Mouse (Mus musculus) small intestine, adult 2 months (tissue): ENCODE results near the gene Hmgcs1. TPM values are rescaled to one million over a fixed set of nuclear protein-coding genes. Genes with fewer than 3 reads are reported as not detected.
"Not testable (repeated sequence)": the region's sequence is repeated elsewhere in the genome, so short reads cannot be mapped to it uniquely, and the experiment has no call there.

Experiments used
- H3K27ac ChIP-seq: fragments of 200-500 bp; 2 replicates; pipeline ENCODE4 v1.5.1; 2012; ENCODE audit warnings: low read depth, low read length, control low read depth, inconsistent platforms; ENCODE audit not compliant: insufficient read depth
- H3K27me3 ChIP-seq: fragments of 200-500 bp; 2 replicates; pipeline ENCODE4 v1.6.1; 2012; ENCODE audit warnings: mild to moderate bottlenecking, moderate library complexity, low read length, inconsistent platforms; ENCODE audit not compliant: control insufficient read depth, insufficient read depth
- H3K36me3 ChIP-seq: fragments of 200-500 bp; 2 replicates; pipeline ENCODE4 v1.6.1; 2012; ENCODE audit warnings: mild to moderate bottlenecking, low read length, control low read depth, inconsistent platforms; ENCODE audit not compliant: control insufficient read depth, insufficient read depth
- H3K4me1 ChIP-seq: fragments of 200-500 bp; 2 replicates; pipeline ENCODE4 v1.6.1; 2012; ENCODE audit warnings: low read length, inconsistent platforms, mixed read lengths; ENCODE audit not compliant: control insufficient read depth, insufficient read depth, insufficient read length
- H3K4me3 ChIP-seq: fragments of 200-500 bp; 2 replicates; pipeline ENCODE4 v1.5.1; 2012; ENCODE audit warnings: low read depth, mild to moderate bottlenecking, control low read depth, inconsistent platforms, low read length, moderate library complexity
- CTCF ChIP-seq: fragments of 200-500 bp; IDR thresholded peaks from 2 replicates; pipeline ENCODE4 v1.5.1; 2012; ENCODE audit warnings: low read depth, mild to moderate bottlenecking, control low read depth, inconsistent platforms, low read length, moderate library complexity, mixed read lengths; ENCODE audit not compliant: insufficient replicate concordance, insufficient read length; ENCODE audit errors: extremely low read depth
- POLR2A ChIP-seq: fragments of 200-500 bp; IDR thresholded peaks from 2 replicates; pipeline ENCODE4 v1.6.1; 2012; ENCODE audit warnings: low read depth, mild to moderate bottlenecking, control low read depth, inconsistent platforms, low read length, moderate library complexity
- WGBS: fragments of 180-500 bp; shearing (Covaris S2); methylation state at CpG from one replicate; pipeline ENCODE4 v1.1.7; 2018; 5-methylcytosine and 5-hydroxymethylcytosine counted together
- polyA plus RNA-seq: library from polyadenylated mRNA; depleted of rRNA; stranded (reverse); fragments of >200 nt; gene quantifications from 2 replicates; pipeline ENCODE4 v1.2.3, GENCODE M21; 2012

Gene Hmgcs1
- polyA plus RNA-seq, 1 experiment: 14.3 TPM

DNA sequence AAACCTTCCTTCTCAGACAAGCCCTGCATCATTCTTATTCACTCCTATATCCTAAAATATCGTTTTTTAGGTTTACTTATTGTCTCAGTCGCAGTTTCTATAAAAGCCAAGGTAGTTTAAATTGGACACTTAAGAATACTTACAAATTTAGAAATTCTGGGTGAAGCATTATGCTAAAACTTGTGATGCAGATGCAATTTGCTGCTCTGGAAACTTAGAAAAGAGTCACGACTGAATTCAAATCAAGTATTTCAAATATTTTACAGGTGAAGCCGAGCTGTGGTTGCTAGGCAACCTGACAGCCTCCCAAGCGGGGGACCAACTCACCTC, 505 bp upstream of the Hmgcs1 start:
- Histone ChIP-seq H3K27ac (0 out of 2 replicates have a peak overlapping the region, but pooled peaks have one; percentile 29), H3K4me1 (peaks cover 2% of the 10 kb centered on the region; the same call in 1 of the 2 replicates), H3K36me3 (peaks cover 5% of the 10 kb centered on the region; the same call in 1 of the 2 replicates), H3K4me3 (peak overlapping the region; percentile 48), H3K27me3 (no peaks in the 10 kb centered on the region)
- 6% methylated on average over 5 of the region's 5 CpGs for WGBS
- TF ChIP-seq CTCF (no peak), POLR2A (no peak)

DNA sequence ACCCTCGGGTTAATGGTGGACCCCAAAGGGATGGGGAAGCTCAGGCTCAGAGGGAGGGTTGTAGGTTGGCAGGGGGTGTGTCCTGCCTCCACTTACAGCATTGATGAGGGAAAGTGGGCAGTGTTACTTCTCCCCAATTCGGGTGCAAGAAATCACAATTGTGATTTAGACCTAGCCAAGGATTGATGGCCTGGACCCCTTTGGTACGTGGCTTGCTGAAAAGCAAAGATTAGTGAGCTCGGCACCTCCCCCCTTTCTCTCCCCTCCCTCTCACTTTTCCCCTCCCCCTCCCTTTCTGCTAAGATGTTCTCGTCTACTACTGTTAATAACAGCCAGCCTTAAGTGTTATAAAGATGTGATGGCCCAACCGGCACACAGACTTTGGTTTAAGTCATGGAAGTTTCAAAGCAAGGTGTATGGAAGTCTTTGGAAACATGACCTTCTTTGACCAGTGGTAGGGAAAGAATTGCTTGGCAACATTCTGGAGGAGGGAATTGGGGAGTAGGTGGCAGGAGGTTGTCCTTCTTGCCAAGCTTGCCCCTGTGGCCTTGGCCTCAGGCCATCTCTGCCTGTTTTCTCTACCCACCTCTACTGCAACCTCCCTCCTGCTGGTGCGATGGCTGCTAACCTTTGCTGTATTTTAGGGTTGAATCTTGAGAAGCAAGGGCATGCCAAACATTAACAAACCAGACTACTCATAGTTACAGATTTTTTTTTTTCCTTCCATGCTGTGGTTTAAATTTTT, 869 bp downstream of the Hmgcs1 start:
- TF ChIP-seq CTCF (no peak), POLR2A (no peak)
- WGBS: 1% methylated on average over 7 of the region's 7 CpGs

DNA sequence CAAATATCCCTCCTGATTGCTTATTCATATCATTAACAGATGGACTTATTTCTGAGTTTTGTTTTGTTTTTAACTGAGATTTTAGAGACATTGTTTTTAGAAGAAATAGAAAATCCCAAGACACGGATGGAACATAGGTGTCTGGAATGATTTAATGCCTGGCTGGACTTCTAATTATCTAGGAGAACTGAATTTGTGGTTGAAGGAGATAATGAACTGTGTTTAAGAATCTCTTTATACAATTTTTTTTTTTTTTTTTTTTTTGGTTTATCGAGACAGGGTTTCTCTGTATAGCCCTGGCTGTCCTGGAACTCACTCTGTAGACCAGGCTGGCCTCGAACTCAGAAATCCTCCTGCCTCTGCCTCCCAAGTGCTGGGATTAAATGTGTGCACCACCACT, 1.8 kb downstream of the Hmgcs1 start:
- H3K27ac ChIP-seq, H3K4me1 ChIP-seq, H3K27me3 ChIP-seq, H3K36me3 ChIP-seq, H3K4me3 ChIP-seq: not testable (repeated sequence)
- 61% methylated on average over 3 of the region's 3 CpGs for WGBS

More for the DNA sequence above, 869 bp downstream of the Hmgcs1 start:
- peak overlapping the region; percentile 87 for H3K27ac ChIP-seq
- peak overlapping the region; percentile 93 for H3K4me3 ChIP-seq
- H3K36me3 ChIP-seq: peaks cover 9% of the 10 kb centered on the region
- H3K27me3 ChIP-seq: no peaks in the 10 kb centered on the region
- peaks cover 5% of the 10 kb centered on the region for H3K4me1 ChIP-seq

DNA sequence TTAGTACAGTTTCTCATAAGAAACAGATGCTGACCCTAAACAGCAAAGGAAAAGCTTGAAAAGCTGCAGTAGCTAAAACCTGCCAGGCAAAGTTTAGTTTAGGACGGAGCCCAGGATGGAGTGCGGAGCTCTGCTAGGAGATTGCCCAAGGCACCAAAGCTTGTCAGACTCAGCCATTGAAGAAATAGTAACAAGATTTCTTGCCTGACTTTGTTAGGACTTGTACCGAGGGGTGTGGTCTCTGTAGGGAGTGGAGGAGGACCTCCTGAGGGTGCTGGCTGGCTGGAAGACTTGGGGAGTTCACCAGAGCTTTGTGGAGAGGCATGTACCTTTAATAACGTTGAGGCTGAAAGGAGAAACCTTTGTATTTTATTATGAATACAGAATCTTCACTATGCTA, 5.5 kb downstream of the Hmgcs1 start:
- WGBS: 77% methylated on average over 4 of the region's 4 CpGs
- no peak overlapping the region for H3K4me3 ChIP-seq
- peaks cover 26% of the 10 kb centered on the region for H3K36me3 ChIP-seq
- TF ChIP-seq POLR2A: no peak
- no peak for TF ChIP-seq CTCF
- H3K27me3 ChIP-seq: no peaks in the 10 kb centered on the region
- no peak overlapping the region for H3K27ac ChIP-seq
- peaks cover 5% of the 10 kb centered on the region for H3K4me1 ChIP-seq

DNA sequence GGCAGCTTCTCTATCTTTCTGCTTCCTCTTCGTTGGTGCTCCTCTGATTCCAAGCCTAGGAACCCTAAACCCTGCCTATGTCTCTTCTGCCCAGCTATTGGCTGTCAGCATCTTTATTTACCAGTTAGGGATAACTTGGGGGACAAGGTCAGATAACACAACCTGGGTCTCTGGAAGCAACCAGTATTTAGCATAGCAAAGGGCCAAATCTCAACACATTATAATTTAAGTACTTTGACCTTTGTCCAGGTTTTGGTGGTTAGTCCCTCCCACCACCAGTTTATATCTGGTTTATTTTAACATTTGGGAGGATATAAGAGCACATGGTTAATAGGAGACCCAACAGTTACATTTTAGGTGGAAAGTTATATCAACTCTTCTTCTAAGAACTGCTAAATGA, 6.3 kb downstream of the Hmgcs1 start:
- TF ChIP-seq CTCF (no peak), POLR2A (no peak)
- WGBS: 60% methylated on average over 1 of the region's 1 CpGs
- H3K4me3 ChIP-seq: no peak overlapping the region
- no peaks in the 10 kb centered on the region for H3K27me3 ChIP-seq
- no peak overlapping the region for H3K27ac ChIP-seq
- H3K36me3 ChIP-seq: peaks cover 31% of the 10 kb centered on the region
- peaks cover 3% of the 10 kb centered on the region for H3K4me1 ChIP-seq

DNA sequence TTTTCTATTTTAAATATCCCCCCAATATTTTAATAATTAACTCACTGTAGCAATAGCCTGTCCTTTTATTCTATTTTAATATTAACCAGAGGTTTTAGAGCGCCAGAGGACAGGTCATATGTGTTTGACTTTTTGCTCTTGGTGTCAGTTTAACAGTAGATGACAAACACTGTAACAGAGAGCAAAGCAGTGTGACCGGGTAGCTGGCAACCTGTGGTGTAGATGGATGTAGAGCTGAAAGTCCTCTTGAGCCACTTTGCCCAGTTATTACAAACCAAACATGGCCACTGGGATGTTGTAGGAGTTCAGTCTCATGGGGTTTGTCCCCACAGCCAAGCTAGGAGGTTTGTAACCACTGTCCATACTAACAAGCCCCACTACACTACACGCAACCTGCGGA, 8.3 kb downstream of the Hmgcs1 start:
- peaks cover 3% of the 10 kb centered on the region for H3K4me1 ChIP-seq
- no peak for TF ChIP-seq POLR2A
- no peak for TF ChIP-seq CTCF
- H3K4me3 ChIP-seq: no peak overlapping the region
- WGBS: 81% methylated on average over 4 of the region's 4 CpGs
- peaks cover 44% of the 10 kb centered on the region for H3K36me3 ChIP-seq
- H3K27ac ChIP-seq: no peak overlapping the region
- no peaks in the 10 kb centered on the region for H3K27me3 ChIP-seq

DNA sequence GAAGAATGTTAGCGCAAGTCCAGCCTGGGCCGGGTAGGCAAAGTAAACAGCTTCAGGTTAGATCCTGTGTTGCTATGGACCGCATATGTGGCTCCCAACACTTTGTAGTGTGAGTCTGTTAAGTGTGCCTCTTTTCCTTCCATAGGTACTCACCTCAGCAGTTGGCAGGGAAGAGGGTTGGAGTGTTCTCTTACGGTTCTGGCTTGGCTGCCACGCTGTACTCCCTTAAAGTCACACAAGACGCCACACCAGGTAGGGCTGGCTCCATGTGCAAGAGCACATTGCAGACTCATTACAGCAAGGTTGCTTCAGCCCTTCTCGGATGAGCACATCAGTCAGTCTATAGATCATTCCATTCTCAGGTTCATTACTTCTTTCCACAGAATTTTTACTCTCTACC, 14.1 kb downstream of the Hmgcs1 start:
- Histone ChIP-seq H3K27ac (no peak overlapping the region), H3K4me1 (no peaks in the 10 kb centered on the region), H3K27me3 (no peaks in the 10 kb centered on the region), H3K4me3 (no peak overlapping the region), H3K36me3 (peaks cover 64% of the 10 kb centered on the region)
- TF ChIP-seq CTCF (no peak), POLR2A (no peak)
- WGBS: 89% methylated on average over 7 of the region's 7 CpGs

DNA sequence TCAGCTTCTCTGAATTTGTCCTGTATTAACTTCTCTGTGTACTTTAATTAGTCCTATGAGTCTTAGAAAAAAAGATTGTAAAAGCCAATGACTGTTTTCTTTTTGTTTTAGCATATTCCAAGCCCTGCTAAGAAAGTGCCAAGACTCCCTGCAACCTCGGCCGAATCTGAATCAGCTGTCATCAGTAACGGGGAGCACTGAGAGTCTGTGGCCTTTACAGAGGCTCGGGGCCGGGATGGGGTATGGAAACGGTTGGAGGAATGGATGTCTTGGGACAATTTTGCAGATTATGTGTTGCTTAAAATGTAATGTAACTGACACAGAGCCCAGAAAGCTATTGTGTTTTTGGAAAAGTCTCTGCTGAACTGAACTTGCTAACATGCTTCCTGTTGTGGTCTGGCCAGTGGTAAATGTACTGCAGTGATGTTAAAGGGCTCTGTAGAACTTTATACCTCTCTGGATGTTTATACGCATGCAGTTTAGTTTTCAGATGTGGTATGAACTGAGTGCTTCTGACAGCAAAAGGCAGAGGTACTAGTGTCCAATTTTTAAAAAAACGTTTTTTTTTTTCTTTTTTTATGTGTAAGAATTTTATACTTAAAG, 16.2 kb downstream of the Hmgcs1 start:
- H3K27ac ChIP-seq, H3K27me3 ChIP-seq, H3K4me1 ChIP-seq, H3K4me3 ChIP-seq: not testable (repeated sequence)
- H3K36me3 ChIP-seq: peaks cover 50% of the 10 kb centered on the region
- 81% methylated on average over 8 of the region's 8 CpGs for WGBS
